ENCODE assay signal across 14 mouse cellular contexts in the genomic region with DNA sequence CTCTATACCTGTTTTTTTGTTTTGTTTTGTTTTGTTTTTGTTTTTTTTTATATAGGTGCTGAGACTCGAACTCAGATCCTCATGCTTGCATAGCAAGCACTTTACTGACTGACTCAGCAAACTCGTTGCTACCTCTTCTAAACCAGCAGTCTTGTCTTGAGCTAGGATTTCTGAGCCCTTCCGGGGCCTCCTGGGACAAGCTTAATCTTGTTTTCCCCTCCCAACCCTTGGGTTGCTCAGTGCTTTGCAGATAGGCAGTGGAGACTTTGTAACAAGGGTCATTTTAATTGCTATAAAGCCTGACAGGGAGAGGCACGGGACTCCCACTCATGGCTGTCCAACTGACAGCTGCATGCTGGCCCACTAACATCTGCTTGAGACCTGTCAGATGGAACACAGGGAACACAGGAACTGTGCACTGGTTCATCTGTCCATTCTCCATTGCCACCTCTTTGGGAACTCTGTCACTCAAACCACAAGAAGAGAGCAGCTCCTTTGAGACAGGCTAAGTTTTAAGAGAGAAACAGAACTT.
A peak's percentile ranks its signal among the peaks of the same experiment; 100 is the strongest.
DNase-seq lines count a peak whose midpoint lies in the region; ATAC-seq and TF ChIP-seq lines count a peak whose summit lies in the region.
"Had no signal": no experiment of that assay in that cellular context is flagged by ENCODE, and none has a peak within 500 bp of the region (broad histone marks: within the 10 kb centered on the region; RNA-seq: fewer than 3 reads in every experiment).

No protein-coding gene starts in this region.

- no peak for TF ChIP-seq POLR2A in MEL (IDR thresholded peaks at IDR 0.05; ENCODE audit: control insufficient read depth in 1 of 2, insufficient read depth in 1 of 2, low read depth in 1 of 2, low read length in 2 of 2, poor library complexity in 1 of 2)

- TF ChIP-seq CTCF in hindbrain, postnatal 0 days (IDR thresholded peaks at IDR 0.05; ENCODE audit: low read depth), result no peak
- TF ChIP-seq CTCF in MEL (IDR thresholded peaks at IDR 0.05 in 2 of 3, conservative IDR thresholded peaks at IDR 0.05 in 1 of 3; ENCODE audit: control insufficient read depth in 1 of 3, insufficient read depth in 1 of 3, low read depth in 2 of 3, low read length in 3 of 3, poor library complexity in 1 of 3, severe bottlenecking in 1 of 3), result no peak

- H3K4me2 ChIP-seq in hindbrain, postnatal 0 days (ENCODE audit: low read depth, low read length), result no peak overlapping the region
- peak overlapping the region; percentile 61 for H3K4me2 ChIP-seq in liver, embryonic 13.5 days

- DNase-seq in hindbrain, embryonic 10.5 days (ENCODE audit: low spot score), result peak; percentile 34
- DNase-seq in hindbrain, postnatal 0 days (ENCODE audit: low spot score), result no peak
- peak; percentile 53 for DNase-seq in MEL (ENCODE audit: low read depth, low spot score)
- DNase-seq in liver, embryonic 13.5 days, result peak; percentile 57
- DNase-seq in heart, postnatal 25 days (ENCODE audit: low spot score), result no peak
- DNase-seq in ovary, postnatal 10 days (ENCODE audit: low spot score), result no peak
- DNase-seq in lung, postnatal 4 days, result no peak
- DNase-seq: heart, adult 2 months; kidney, postnatal 36 days; lung, adult 2 months had no signal

- WGBS in hindbrain, embryonic 10.5 days, result 54% methylated on average over 4 of the region's 4 CpGs
- WGBS in hindbrain, postnatal 0 days, result 61% methylated on average over 4 of the region's 4 CpGs
- 21% methylated on average over 4 of the region's 4 CpGs for WGBS in liver, embryonic 13.5 days (ENCODE audit: insufficient replicate concordance)

- H3K36me3 ChIP-seq in hindbrain, embryonic 10.5 days, result no peaks in the 10 kb centered on the region
- no peaks in the 10 kb centered on the region for H3K36me3 ChIP-seq in hindbrain, postnatal 0 days (ENCODE audit: insufficient read depth, low read length)
- H3K36me3 ChIP-seq in MEL (ENCODE audit: control insufficient read depth in 1 of 2, insufficient read depth in 2 of 2, low read length in 2 of 2), result peaks cover 0 to 18% of the 10 kb centered on the region in 2 experiments; a peak in 2 of 4 replicates
- no peaks in the 10 kb centered on the region for H3K36me3 ChIP-seq in liver, embryonic 13.5 days

- no peak for ATAC-seq in hindbrain, postnatal 0 days
- ATAC-seq in erythroblast, adult 5-6 weeks (replicated peaks; ENCODE audit: low FRiP score, poor library complexity, severe bottlenecking), result peak; percentile 14
- peak; percentile 16 for ATAC-seq in liver, embryonic 13.5 days (ENCODE audit: low read depth)
- ATAC-seq: Patski had no signal

- intact Hi-C loops in heart, postnatal 25 days (cut with DNase I), result no loop called here

- TF ChIP-seq RAD21 in MEL (IDR thresholded peaks at IDR 0.05; ENCODE audit: low read depth, low read length), result no peak

- H3K9ac ChIP-seq in hindbrain, postnatal 0 days (replicated peaks; ENCODE audit: low read length), result no peak overlapping the region
- no peak overlapping the region for H3K9ac ChIP-seq in MEL (ENCODE audit: control insufficient read depth, low read depth, low read length, poor library complexity, severe bottlenecking)
- peak overlapping the region; percentile 75; the same call in 1 of the 2 replicates for H3K9ac ChIP-seq in liver, embryonic 13.5 days

- no peak overlapping the region; the same call in 1 of the 2 replicates for H3K27ac ChIP-seq in hindbrain, embryonic 10.5 days
- no peak overlapping the region for H3K27ac ChIP-seq in hindbrain, postnatal 0 days
- H3K27ac ChIP-seq in MEL (ENCODE audit: control insufficient read depth, low read depth, low read length), result peak overlapping the region; percentile 70
- peak overlapping the region; percentile 99 for H3K27ac ChIP-seq in liver, embryonic 13.5 days
- H3K27ac ChIP-seq: heart, adult 2 months; macrophage had no signal

- H3K9me3 ChIP-seq in hindbrain, embryonic 10.5 days, result no peaks in the 10 kb centered on the region
- H3K9me3 ChIP-seq in hindbrain, postnatal 0 days (ENCODE audit: low read length), result no peaks in the 10 kb centered on the region
- H3K9me3 ChIP-seq in MEL (replicated peaks; ENCODE audit: insufficient read depth, low read length), result no peaks in the 10 kb centered on the region
- H3K9me3 ChIP-seq in liver, embryonic 13.5 days (replicated peaks), result no peaks in the 10 kb centered on the region

- no peak overlapping the region for H3K4me3 ChIP-seq in hindbrain, embryonic 10.5 days
- no peak overlapping the region for H3K4me3 ChIP-seq in hindbrain, postnatal 0 days (ENCODE audit: low read length)
- no peak overlapping the region for H3K4me3 ChIP-seq in MEL (ENCODE audit: control insufficient read depth in 1 of 2, insufficient read depth in 1 of 2, low read depth in 2 of 2, low read length in 2 of 2)
- H3K4me3 ChIP-seq in liver, embryonic 13.5 days (replicated peaks), result no peak overlapping the region
- H3K4me3 ChIP-seq: heart, adult 2 months had no signal

- H3K79me2 ChIP-seq in MEL (ENCODE audit: control insufficient read depth, insufficient read depth, low read length, poor library complexity), result no peaks in the 10 kb centered on the region

- peak in 1 of 2 experiments; percentile 30; a peak in 1 of 4 replicates for TF ChIP-seq EP300 in MEL (IDR thresholded peaks at IDR 0.05; ENCODE audit: low read depth in 1 of 2, low read length in 2 of 2)

- peaks cover 60% of the 10 kb centered on the region for H3K4me1 ChIP-seq in hindbrain, embryonic 10.5 days (replicated peaks)
- peaks cover 8% of the 10 kb centered on the region; the same call in 1 of the 2 replicates for H3K4me1 ChIP-seq in hindbrain, postnatal 0 days (ENCODE audit: insufficient read depth, low read length)
- H3K4me1 ChIP-seq in MEL (ENCODE audit: control insufficient read depth in 1 of 2, insufficient read depth in 2 of 2, low read length in 2 of 2), result peaks cover 18 to 27% of the 10 kb centered on the region in 2 experiments
- H3K4me1 ChIP-seq in liver, embryonic 13.5 days (replicated peaks), result peaks cover 73% of the 10 kb centered on the region

- no peaks in the 10 kb centered on the region for H3K27me3 ChIP-seq in hindbrain, embryonic 10.5 days (ENCODE audit: insufficient read depth, poor library complexity, severe bottlenecking)
- no peaks in the 10 kb centered on the region for H3K27me3 ChIP-seq in hindbrain, postnatal 0 days (ENCODE audit: insufficient read depth, low read length)
- H3K27me3 ChIP-seq in MEL (ENCODE audit: control insufficient read depth in 1 of 2, insufficient read depth in 2 of 2, low read length in 2 of 2), result no peaks in the 10 kb centered on the region
- H3K27me3 ChIP-seq in liver, embryonic 13.5 days, result no peaks in the 10 kb centered on the region
- H3K27me3 ChIP-seq: CH12.LX, Patski had no signal

TF ChIP-seq in MEL, 35 proteins besides CTCF, POLR2A, EP300 and RAD21:
- TF ChIP-seq TBP (IDR thresholded peaks at IDR 0.05; ENCODE audit: low read depth, low read length) (no peak), ELF1 (IDR thresholded peaks at IDR 0.05; ENCODE audit: low read depth, low read length) (0 out of 2 replicates have a peak, but pooled peaks have one; percentile 15), ETS1 (IDR thresholded peaks at IDR 0.05; ENCODE audit: low read depth, low read length) (peak; percentile 43; the same call in 1 of the 2 replicates)

Comparison
In these comparisons a context has a peak if more than half of its experiments do, and no peak if none do; other contexts are left out.
1. DNase-seq: peak in hindbrain, embryonic 10.5 days (single experiment), MEL (single experiment) and liver, embryonic 13.5 days (single experiment); none in hindbrain, postnatal 0 days (single experiment), heart, postnatal 25 days (single experiment), ovary, postnatal 10 days (single experiment) and lung, postnatal 4 days (0 of 2).
2. H3K27ac ChIP-seq: peak in MEL (single experiment) and liver, embryonic 13.5 days (single experiment); none in hindbrain, embryonic 10.5 days (single experiment) and hindbrain, postnatal 0 days (single experiment).